Mouse (Mus musculus): Measurements from ENCODE around the gene Eif4a1. TPM values are rescaled to one million over a fixed set of nuclear protein-coding genes. Genes with fewer than 3 reads are reported as not detected.

Gene Eif4a1
- polyA plus RNA-seq, 1 experiment from 2014 or later = 339 TPM

DNA sequence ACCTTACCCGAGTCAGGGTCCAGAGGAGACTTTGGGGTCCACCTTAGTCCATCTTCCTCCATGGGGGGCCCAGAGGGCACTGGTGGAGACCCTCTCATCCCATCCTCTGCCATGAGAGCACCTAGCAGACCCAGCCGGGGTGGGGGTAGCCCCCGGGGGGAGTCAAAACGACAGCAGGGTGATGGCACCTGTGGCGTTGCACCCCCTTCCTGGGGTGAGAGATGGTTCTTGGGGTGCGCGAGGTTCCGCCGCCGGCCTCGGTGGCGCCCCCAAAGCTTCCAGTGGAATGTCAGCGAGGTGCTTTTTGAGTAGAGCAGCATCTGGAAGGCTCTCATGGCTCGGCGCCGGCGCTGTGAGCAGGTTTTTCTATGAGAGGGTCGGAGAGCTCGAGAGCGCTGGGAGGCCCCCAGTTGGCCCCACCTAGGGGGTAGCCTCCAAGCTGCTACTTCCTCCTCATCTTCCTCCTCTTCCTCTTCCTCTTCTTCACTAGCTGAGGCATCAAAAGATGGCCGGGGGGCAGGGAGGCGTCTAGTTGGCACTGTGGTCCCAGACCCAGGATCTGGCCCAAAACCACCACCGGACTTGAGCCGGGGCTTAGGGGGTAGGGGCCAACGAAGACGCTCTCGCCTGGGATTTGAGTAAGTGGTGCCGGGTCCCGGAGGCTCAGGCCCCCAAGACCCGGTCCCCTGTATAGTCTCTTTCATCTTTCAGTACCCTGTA lies 8.1 kb upstream of the Eif4a1 start:
- H3K27me3 ChIP-seq (ENCODE audit: control insufficient read depth, insufficient read depth, low read length) = no peaks in the 10 kb centered on the region
- H3K4me3 ChIP-seq (ENCODE audit: low read depth, low read length) = no peak overlapping the region
- WGBS = 92% methylated on average over 30 of the region's 30 CpGs
- DNase-seq (ENCODE audit: low spot score) = no peak
- peaks cover 11% of the 10 kb centered on the region; the same call in 1 of the 2 replicates for H3K36me3 ChIP-seq (ENCODE audit: control insufficient read depth, insufficient read depth, low read length)
- peak overlapping the region; percentile 67 for H3K4me2 ChIP-seq (replicated peaks; ENCODE audit: low read depth)
- H3K9ac ChIP-seq (ENCODE audit: low read length) = 0 out of 2 replicates have a peak overlapping the region, but pooled peaks have one; percentile 4
- no peaks in the 10 kb centered on the region for H3K9me3 ChIP-seq (ENCODE audit: control insufficient read depth, low read length)
- no peak for TF ChIP-seq EP300 (optimal IDR thresholded peaks at IDR 0.05)
- TF ChIP-seq CTCF (IDR thresholded peaks at IDR 0.05; ENCODE audit: low read depth) = no peak
- no peak for ATAC-seq (ENCODE audit: low FRiP score, low TSS enrichment)
- no peak overlapping the region for H3K27ac ChIP-seq (replicated peaks)
- H3K4me1 ChIP-seq (replicated peaks; ENCODE audit: control insufficient read depth, insufficient read depth) = peaks cover 6% of the 10 kb centered on the region

DNA sequence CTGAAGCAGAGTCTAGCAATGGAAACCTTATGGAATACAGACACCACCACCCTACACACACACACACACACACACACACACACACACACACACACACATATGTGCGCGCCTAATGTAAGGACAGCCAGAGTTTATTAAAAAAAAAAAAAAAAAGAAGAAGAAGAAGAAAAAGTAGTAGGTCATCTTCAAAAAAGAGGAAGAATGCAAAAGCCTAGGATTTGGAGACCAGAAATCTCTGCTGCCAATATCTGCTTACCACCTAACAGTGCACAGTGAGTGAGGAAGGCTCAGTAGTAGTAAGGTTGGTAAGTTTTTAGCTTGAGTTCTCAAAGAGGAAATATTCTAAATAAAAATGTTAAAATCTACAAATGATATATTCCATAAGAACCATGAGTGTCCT lies 6.9 kb upstream of the Eif4a1 start:
- H3K4me2 ChIP-seq (replicated peaks; ENCODE audit: low read depth) = no peak overlapping the region
- H3K36me3 ChIP-seq (ENCODE audit: control insufficient read depth, insufficient read depth, low read length) = peaks cover 13% of the 10 kb centered on the region
- no peaks in the 10 kb centered on the region for H3K9me3 ChIP-seq (ENCODE audit: control insufficient read depth, low read length)
- no peak overlapping the region for H3K9ac ChIP-seq (ENCODE audit: low read length)
- H3K27ac ChIP-seq (replicated peaks) = no peak overlapping the region
- H3K27me3 ChIP-seq (ENCODE audit: control insufficient read depth, insufficient read depth, low read length) = no peaks in the 10 kb centered on the region
- H3K4me3 ChIP-seq (ENCODE audit: low read depth, low read length) = no peak overlapping the region
- TF ChIP-seq CTCF (IDR thresholded peaks at IDR 0.05; ENCODE audit: low read depth) (no peak), EP300 (optimal IDR thresholded peaks at IDR 0.05) (no peak)
- no peak for ATAC-seq (ENCODE audit: low FRiP score, low TSS enrichment)
- 93% methylated on average over 2 of the region's 2 CpGs for WGBS
- no peak for DNase-seq (ENCODE audit: low spot score)
- H3K4me1 ChIP-seq (replicated peaks; ENCODE audit: control insufficient read depth, insufficient read depth) = 0 out of 2 replicates have a peak, but pooled peaks cover 3% of the 10 kb centered on the region

DNA sequence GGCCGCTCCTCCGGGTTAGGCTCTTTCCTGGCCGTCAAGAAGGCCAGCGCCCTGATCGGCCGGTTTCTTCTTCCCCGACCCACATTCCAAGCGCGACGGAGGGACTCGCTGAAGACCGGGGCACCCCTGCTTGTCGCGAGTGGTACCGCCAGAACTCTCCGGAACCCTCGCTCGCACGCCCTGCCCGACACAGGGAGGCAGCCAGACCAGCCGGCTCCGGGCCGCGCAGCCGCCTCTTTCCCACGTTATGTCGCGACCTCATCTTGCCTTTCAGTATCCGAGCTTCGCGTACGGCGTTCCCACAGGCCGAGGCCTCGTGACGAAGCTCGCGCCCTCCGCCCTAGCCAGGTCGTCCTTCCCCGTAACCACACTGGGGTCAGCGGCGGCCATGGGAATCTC lies 498 bp downstream of the Eif4a1 start:
- peaks cover 29% of the 10 kb centered on the region for H3K36me3 ChIP-seq (ENCODE audit: control insufficient read depth, insufficient read depth, low read length)
- WGBS = under 1% methylated on average over 43 of the region's 43 CpGs
- DNase-seq (ENCODE audit: low spot score) (no peak), ATAC-seq (ENCODE audit: low FRiP score, low TSS enrichment) (peak; percentile 7)
- H3K4me2 ChIP-seq (replicated peaks; ENCODE audit: low read depth) = peak overlapping the region; percentile 88
- peak overlapping the region; percentile 99 for H3K27ac ChIP-seq (replicated peaks)
- H3K4me1 ChIP-seq (replicated peaks; ENCODE audit: control insufficient read depth, insufficient read depth) = no peaks in the 10 kb centered on the region; the same call in 1 of the 2 replicates
- TF ChIP-seq EP300 (optimal IDR thresholded peaks at IDR 0.05) (no peak), CTCF (IDR thresholded peaks at IDR 0.05; ENCODE audit: low read depth) (no peak)
- H3K4me3 ChIP-seq (ENCODE audit: low read depth, low read length) = peak overlapping the region; percentile 99
- peak overlapping the region; percentile 100 for H3K9ac ChIP-seq (ENCODE audit: low read length)
- H3K9me3 ChIP-seq (ENCODE audit: control insufficient read depth, low read length) = no peaks in the 10 kb centered on the region
- no peaks in the 10 kb centered on the region for H3K27me3 ChIP-seq (ENCODE audit: control insufficient read depth, insufficient read depth, low read length)

DNA sequence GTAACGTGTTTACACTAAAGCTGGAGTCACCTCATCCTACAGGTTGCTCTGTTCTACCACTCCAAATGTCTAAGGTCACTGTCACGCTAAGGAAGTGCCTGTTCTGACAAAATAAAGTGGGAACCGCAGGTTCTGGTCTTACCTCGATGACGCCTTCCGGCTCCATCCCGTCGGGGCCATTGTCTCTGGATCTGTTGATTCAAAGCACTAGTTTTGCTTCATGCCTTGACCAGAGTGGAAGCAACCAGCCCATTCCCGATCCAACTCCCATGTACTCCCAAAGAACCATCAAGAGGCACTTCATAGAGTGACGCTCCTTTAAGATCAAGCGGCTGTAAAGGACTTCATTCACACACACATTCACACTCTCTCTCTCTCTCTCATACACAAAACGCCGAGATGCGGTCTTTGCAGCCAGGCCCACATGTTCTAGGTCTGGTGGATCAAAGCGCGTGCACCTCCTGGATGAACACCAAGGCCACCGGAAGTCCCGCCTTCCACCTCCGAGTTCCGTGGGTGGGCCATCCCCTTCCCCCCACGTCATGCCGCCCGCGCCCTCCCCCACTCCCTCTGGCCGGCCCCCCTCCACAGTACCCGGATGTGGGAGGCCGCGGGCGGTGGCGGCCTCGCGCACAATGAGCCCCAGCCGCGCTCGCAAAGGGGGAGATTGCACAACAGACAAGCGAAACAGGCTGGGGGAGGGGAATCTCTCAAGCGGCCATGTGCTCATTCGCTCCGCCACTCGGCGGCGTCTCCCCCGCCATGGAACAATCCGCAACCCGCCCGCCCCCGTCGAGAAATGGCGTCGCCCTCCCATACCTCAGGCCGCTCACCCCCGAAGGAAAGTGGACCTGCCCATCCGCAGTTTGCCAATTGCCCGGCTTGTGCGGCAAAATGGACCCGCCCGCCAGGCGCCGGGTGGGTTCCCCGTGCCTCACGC lies 1.2 kb downstream of the Eif4a1 start:
- Histone ChIP-seq H3K27me3 (ENCODE audit: control insufficient read depth, insufficient read depth, low read length) (no peaks in the 10 kb centered on the region), H3K36me3 (ENCODE audit: control insufficient read depth, insufficient read depth, low read length) (peaks cover 24% of the 10 kb centered on the region), H3K4me3 (ENCODE audit: low read depth, low read length) (peak overlapping the region; percentile 99), H3K9me3 (ENCODE audit: control insufficient read depth, low read length) (no peaks in the 10 kb centered on the region), H3K4me1 (replicated peaks; ENCODE audit: control insufficient read depth, insufficient read depth) (no peaks in the 10 kb centered on the region; the same call in 1 of the 2 replicates), H3K27ac (replicated peaks) (peak overlapping the region; percentile 99), H3K9ac (ENCODE audit: low read length) (peak overlapping the region; percentile 100), H3K4me2 (replicated peaks; ENCODE audit: low read depth) (peak overlapping the region; percentile 88)
- DNase-seq (ENCODE audit: low spot score) = peak; percentile 97
- peak; percentile 91 for TF ChIP-seq EP300 (optimal IDR thresholded peaks at IDR 0.05)
- TF ChIP-seq CTCF (IDR thresholded peaks at IDR 0.05; ENCODE audit: low read depth) = peak; percentile 42
- ATAC-seq (ENCODE audit: low FRiP score, low TSS enrichment) = peak; percentile 84
- WGBS = under 1% methylated on average over 57 of the region's 61 CpGs

DNA sequence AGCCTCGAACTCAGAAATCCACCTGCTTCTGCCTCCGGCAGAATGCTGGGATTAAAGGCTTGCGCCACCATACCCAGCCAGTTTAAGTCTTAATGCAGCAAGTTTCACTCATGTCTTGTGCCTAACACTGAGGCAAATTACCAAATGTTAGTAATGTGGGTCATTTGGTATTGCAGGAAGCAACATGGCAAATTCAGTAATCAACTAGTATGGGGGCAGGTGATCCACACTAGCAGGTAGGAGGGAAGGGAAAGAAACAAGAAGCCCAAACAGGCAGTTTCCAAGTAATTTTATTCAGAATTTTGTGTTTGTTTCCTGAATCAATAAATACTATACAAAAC lies 5.6 kb downstream of the Eif4a1 start:
- ATAC-seq (ENCODE audit: low FRiP score, low TSS enrichment) (no peak), DNase-seq (ENCODE audit: low spot score) (no peak)
- TF ChIP-seq CTCF (IDR thresholded peaks at IDR 0.05; ENCODE audit: low read depth) (no peak), EP300 (optimal IDR thresholded peaks at IDR 0.05) (no peak)
- no peak overlapping the region for H3K4me2 ChIP-seq (replicated peaks; ENCODE audit: low read depth)
- H3K9ac ChIP-seq (ENCODE audit: low read length) = no peak overlapping the region
- no peaks in the 10 kb centered on the region for H3K9me3 ChIP-seq (ENCODE audit: control insufficient read depth, low read length)
- no peak overlapping the region for H3K4me3 ChIP-seq (ENCODE audit: low read depth, low read length)
- WGBS = 71% methylated on average over 3 of the region's 3 CpGs
- peaks cover 16% of the 10 kb centered on the region for H3K36me3 ChIP-seq (ENCODE audit: control insufficient read depth, insufficient read depth, low read length)
- H3K27ac ChIP-seq (replicated peaks) = no peak overlapping the region; the same call in 1 of the 2 replicates
- H3K27me3 ChIP-seq (ENCODE audit: control insufficient read depth, insufficient read depth, low read length) = no peaks in the 10 kb centered on the region
- 0 out of 2 replicates have a peak, but pooled peaks cover 2% of the 10 kb centered on the region for H3K4me1 ChIP-seq (replicated peaks; ENCODE audit: control insufficient read depth, insufficient read depth)

Data from stomach, postnatal 0 days (tissue).